Mouse (Mus musculus) stomach, postnatal 0 days (tissue): ENCODE results near the gene Dnhd1.

ENCODE experiments used
- CTCF ChIP-seq: IDR thresholded peaks from 2 replicates; pipeline ENCODE4 v1.5.1; 2016; ENCODE audit warnings: antibody characterized with exemption, low read depth, mild to moderate bottlenecking, moderate library complexity
- EP300 ChIP-seq: optimal IDR thresholded peaks from 2 replicates; pipeline ENCODE3; 2016; ENCODE audit warnings: antibody characterized with exemption

- TF ChIP-seq CTCF (no peak), EP300 (no peak)
These were observed 102.1 kb downstream of the Dnhd1 start for GRCm38 (mm10) chr7:105752716-105753115.
